Mouse (Mus musculus) olfactory bulb, adult 2 months (tissue): Measurements from ENCODE around the gene Tnc.

Experiments used
- CTCF ChIP-seq: fragments of 200-500 bp; IDR thresholded peaks from 2 replicates; pipeline ENCODE4 v1.5.1; 2012; ENCODE audit warnings: low read depth, mild to moderate bottlenecking, low read length, moderate library complexity; ENCODE audit not compliant: insufficient read depth
- POLR2A ChIP-seq: fragments of 200-500 bp; IDR thresholded peaks from 2 replicates; pipeline ENCODE4 v1.6.1; 2012; ENCODE audit warnings: mild to moderate bottlenecking, low read depth, low read length, moderate library complexity; ENCODE audit not compliant: insufficient read depth

GRCm38 (mm10) chr4:63993462-63994113 lies 53.2 kb downstream of the Tnc start:
- TF ChIP-seq CTCF = no peak
- TF ChIP-seq POLR2A = no peak
